Mouse (Mus musculus): ENCODE measurements around the gene Ms4a12.
"Not testable (repeated sequence)": the region's sequence is repeated elsewhere in the genome, so short reads cannot be mapped to it uniquely, and the experiment has no call there.

Ms4a12 gene

GRCm38 (mm10) chr19:11232348-11232747, at the start of gene Ms4a12:
Gene Ms4a12, minus strand, starts transcription at chr19:11232448.
- no peak for DNase-seq (ENCODE audit: low read depth, low spot score)

GRCm38 (mm10) chr19:11280223-11280622, 48.0 kb upstream of the Ms4a12 start:
- DNase-seq (ENCODE audit: low read depth, low spot score), result no peak

GRCm38 (mm10) chr19:11276431-11276830, 44.2 kb upstream of the Ms4a12 start:
- DNase-seq (ENCODE audit: low read depth, low spot score), result no peak

- DNase-seq (ENCODE audit: low read depth, low spot score), result no peak
Measured at GRCm38 (mm10) chr19:11266956-11267355, 34.7 kb upstream of the Ms4a12 start.

- peak; percentile 1 for DNase-seq (ENCODE audit: low read depth, low spot score)
Measured at GRCm38 (mm10) chr19:11266052-11266845, 34.0 kb upstream of the Ms4a12 start, which contains the start of gene Ms4a1. Gene Ms4a1, minus strand, starts transcription at chr19:11266241.

- no peak for DNase-seq (ENCODE audit: low read depth, low spot score)
Measured at GRCm38 (mm10) chr19:11264602-11265185, 32.4 kb upstream of the Ms4a12 start.

GRCm38 (mm10) chr19:11263549-11263948, 31.3 kb upstream of the Ms4a12 start:
- no peak for DNase-seq (ENCODE audit: low read depth, low spot score)

GRCm38 (mm10) chr19:11262932-11263331, 30.7 kb upstream of the Ms4a12 start:
- DNase-seq (ENCODE audit: low read depth, low spot score), result not testable (repeated sequence)

GRCm38 (mm10) chr19:11261522-11261921, 29.3 kb upstream of the Ms4a12 start:
- no peak for DNase-seq (ENCODE audit: low read depth, low spot score)

- DNase-seq (ENCODE audit: low read depth, low spot score), result no peak
Measured at GRCm38 (mm10) chr19:11244230-11244629, 12.0 kb upstream of the Ms4a12 start.

- DNase-seq (ENCODE audit: low read depth, low spot score), result no peak
Measured at GRCm38 (mm10) chr19:11242560-11242959, 10.3 kb upstream of the Ms4a12 start.

- no peak for DNase-seq (ENCODE audit: low read depth, low spot score)
Measured at GRCm38 (mm10) chr19:11235820-11236219, 3.6 kb upstream of the Ms4a12 start.

- DNase-seq (ENCODE audit: low read depth, low spot score), result no peak
Measured at GRCm38 (mm10) chr19:11234921-11235735, 2.9 kb upstream of the Ms4a12 start.

- DNase-seq (ENCODE audit: low read depth, low spot score), result no peak
Measured at GRCm38 (mm10) chr19:11234244-11234643, 2.0 kb upstream of the Ms4a12 start.

- no peak for DNase-seq (ENCODE audit: low read depth, low spot score)
Measured at GRCm38 (mm10) chr19:11196546-11196945, 35.7 kb downstream of the Ms4a12 start, which contains the start of gene Ms4a13. Gene Ms4a13, minus strand, starts transcription at chr19:11196737.

GRCm38 (mm10) chr19:11192552-11192951, 39.7 kb downstream of the Ms4a12 start:
- DNase-seq (ENCODE audit: low read depth, low spot score), result no peak

- DNase-seq (ENCODE audit: low read depth, low spot score), result peak; percentile 75
Measured at GRCm38 (mm10) chr19:11184121-11184520, 48.1 kb downstream of the Ms4a12 start.

GRCm38 (mm10) chr19:11177464-11177863, 54.8 kb downstream of the Ms4a12 start:
- no peak for DNase-seq (ENCODE audit: low read depth, low spot score)

GRCm38 (mm10) chr19:11165172-11165571, 67.1 kb downstream of the Ms4a12 start, which contains the start of gene 1700025F22Rik:
Gene 1700025F22Rik, minus strand, starts transcription at chr19:11165320.
- peak; percentile 57 for DNase-seq (ENCODE audit: low read depth, low spot score)

Measured in CD4-positive, CD25-positive, alpha-beta regulatory T cell, adult 2 months (primary cell).